8 mouse cellular contexts compared by ENCODE assay signal in the genomic region with DNA sequence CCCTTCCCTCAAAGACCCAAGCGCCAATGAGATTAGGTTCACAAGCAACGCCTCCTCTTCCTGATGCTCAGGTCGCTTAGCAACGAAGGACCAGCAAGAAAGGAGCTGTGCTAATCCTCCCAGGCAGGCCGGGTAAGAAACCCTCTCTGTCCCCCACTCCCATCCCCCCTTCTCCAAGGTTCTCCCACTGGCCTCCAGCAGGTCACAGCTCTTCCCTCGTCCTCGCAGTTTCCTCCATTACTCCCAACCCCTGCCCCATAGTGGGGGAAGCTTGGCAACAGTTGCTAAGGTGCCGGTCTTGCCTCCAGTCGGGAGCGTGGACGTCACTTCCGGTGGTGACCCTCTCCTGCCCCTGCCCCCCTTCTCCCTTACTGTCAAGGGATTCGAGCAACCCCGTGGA. TPM values are rescaled to one million over a fixed set of nuclear protein-coding genes. Genes with fewer than 3 reads are reported as not detected.
A peak's percentile ranks its signal among the peaks of the same experiment; 100 is the strongest.
DNase-seq lines count a peak whose midpoint lies in the region; ATAC-seq and TF ChIP-seq lines count a peak whose summit lies in the region.

No protein-coding gene starts in this region.

- peak overlapping the region; percentile 56 for H3K4me3 ChIP-seq in embryonic facial prominence, embryonic 10.5 days
- H3K4me3 ChIP-seq in heart, adult 2 months, result peak overlapping the region; percentile 49

- intact Hi-C loops in heart, adult 2 months (cut with DNase I), result no loop called here
- intact Hi-C loops in left cerebral cortex, postnatal 25 days (cut with DNase I), result loop anchor here (2.0 to 5.0 kb wide), 3 partner anchors 55 to 110 kb away; partner anchors contain the start of gene Ube2s

- no peaks in the 10 kb centered on the region for H3K79me2 ChIP-seq in heart, adult 2 months (replicated peaks; ENCODE audit: control insufficient read depth, insufficient read depth, low read length)

- WGBS in embryonic facial prominence, embryonic 10.5 days, result under 1% methylated on average over 14 of the region's 14 CpGs
- under 1% methylated on average over 14 of the region's 14 CpGs for WGBS in heart, adult 2 months

- peak; percentile 22 to 38 for DNase-seq in spleen, adult 18-20 months
- no peak for DNase-seq in spleen, adult 12 weeks (ENCODE audit: low spot score)
- DNase-seq in embryonic facial prominence, embryonic 10.5 days (ENCODE audit: low spot score), result peak; percentile 92
- peak; percentile 71 to 75 for DNase-seq in heart, adult 2 months
- peak; percentile 72 for DNase-seq in kidney, adult 11 months
- DNase-seq in left cerebral cortex, postnatal 25 days (ENCODE audit: low spot score in 2 of 2), result peak; percentile 88 to 94
- peak; percentile 84 to 89 for DNase-seq in right cerebral cortex, postnatal 36 days (ENCODE audit: low spot score in 2 of 2)

- H3K27me3 ChIP-seq in embryonic facial prominence, embryonic 10.5 days (replicated peaks; ENCODE audit: low read depth, poor library complexity, severe bottlenecking), result no peaks in the 10 kb centered on the region
- no peaks in the 10 kb centered on the region for H3K27me3 ChIP-seq in heart, adult 2 months (ENCODE audit: control insufficient read depth, insufficient read depth, low read length)

- peak overlapping the region; percentile 92 for H3K27ac ChIP-seq in embryonic facial prominence, embryonic 10.5 days (replicated peaks)
- peak overlapping the region; percentile 68; the same call in 1 of the 2 replicates for H3K27ac ChIP-seq in heart, adult 2 months

- TF ChIP-seq POLR2A in heart, adult 2 months (IDR thresholded peaks at IDR 0.05; ENCODE audit: insufficient read depth, low read depth, low read length), result no peak

- ATAC-seq in megakaryocyte progenitor cell, adult 5-6 weeks (replicated peaks; ENCODE audit: poor library complexity), result peak; percentile 32

- H3K36me3 ChIP-seq in embryonic facial prominence, embryonic 10.5 days (replicated peaks), result peaks cover 40% of the 10 kb centered on the region
- H3K36me3 ChIP-seq in heart, adult 2 months (ENCODE audit: control insufficient read depth, insufficient read depth, low read length), result no peaks in the 10 kb centered on the region

- peaks cover 76% of the 10 kb centered on the region for H3K4me1 ChIP-seq in embryonic facial prominence, embryonic 10.5 days
- peaks cover 15% of the 10 kb centered on the region for H3K4me1 ChIP-seq in heart, adult 2 months (ENCODE audit: control insufficient read depth, insufficient read depth, low read length)

- H3K9me3 ChIP-seq in embryonic facial prominence, embryonic 10.5 days, result peaks cover 4% of the 10 kb centered on the region; the same call in 1 of the 2 replicates

- no peak for TF ChIP-seq CTCF in heart, adult 2 months (IDR thresholded peaks at IDR 0.05)

- TF ChIP-seq EP300 in heart, adult 2 months (IDR thresholded peaks at IDR 0.05; ENCODE audit: insufficient read depth, low read depth, low read length), result no peak

- peak overlapping the region; percentile 46 for H3K9ac ChIP-seq in heart, adult 2 months (ENCODE audit: low read depth, low read length)

RNA-seq across cellular contexts. Expression of gene Nat14, which starts 0.7 kb away (rescaled TPM):
- 4.9 and 5.3 TPM in 2 replicates for polyA plus RNA-seq in embryonic facial prominence, embryonic 10.5 days (2016; fragmentation: Nextera tagmentation; extraction: Ambion mirVana)
- total RNA-seq in heart, adult 2 months (2021), result 1 to 10 TPM; 5.6 to 5.8 TPM
- polyA plus RNA-seq in heart, adult 2 months (2012; rRNA removed), result 3.5 TPM in 2 replicates
- 100 to 1,000 TPM in 1 of 2 experiments, 10 to 100 TPM in 1; 94.4 to 103 TPM for total RNA-seq in left cerebral cortex, postnatal 25 days (2021)
- total RNA-seq in megakaryocyte progenitor cell, adult 5-6 weeks (2015), result 0.20 and 0.64 TPM in 2 replicates
- not detected in 2 replicates for total RNA-seq in megakaryocyte progenitor cell, adult 5-6 weeks (2017)

RNA-seq across cellular contexts. Expression of gene Ssc5d, which starts 3.1 kb away (rescaled TPM):
- polyA plus RNA-seq in embryonic facial prominence, embryonic 10.5 days (2016; fragmentation: Nextera tagmentation; extraction: Ambion mirVana), result 1.4 and 1.7 TPM in 2 replicates
- total RNA-seq in heart, adult 2 months (2021), result 1 to 10 TPM; 1.7 to 2.9 TPM
- polyA plus RNA-seq in heart, adult 2 months (2012; rRNA removed), result 5.9 and 6.4 TPM in 2 replicates
- 1 to 10 TPM; 2.3 to 2.4 TPM for total RNA-seq in left cerebral cortex, postnatal 25 days (2021)
- not detected in 2 replicates for total RNA-seq in megakaryocyte progenitor cell, adult 5-6 weeks (2015)
- total RNA-seq in megakaryocyte progenitor cell, adult 5-6 weeks (2017), result 0.10 TPM in 1 of 2 replicates, not detected in the other

RNA-seq across cellular contexts. Expression of gene Zfp628, which starts 7.5 kb away (rescaled TPM):
- polyA plus RNA-seq in embryonic facial prominence, embryonic 10.5 days (2016; fragmentation: Nextera tagmentation; extraction: Ambion mirVana), result 4.5 and 4.6 TPM in 2 replicates
- total RNA-seq in heart, adult 2 months (2021), result 1 to 10 TPM; 6.8 to 9.4 TPM
- polyA plus RNA-seq in heart, adult 2 months (2012; rRNA removed), result 6.1 and 7.5 TPM in 2 replicates
- total RNA-seq in left cerebral cortex, postnatal 25 days (2021), result 10 to 100 TPM; 14.3 to 14.6 TPM
- total RNA-seq in megakaryocyte progenitor cell, adult 5-6 weeks (2015), result 7.4 and 8.0 TPM in 2 replicates
- 1.9 and 2.7 TPM in 2 replicates for total RNA-seq in megakaryocyte progenitor cell, adult 5-6 weeks (2017)

RNA-seq across cellular contexts. Expression of gene Gm36210, which starts 16.2 kb away (rescaled TPM):
- polyA plus RNA-seq in embryonic facial prominence, embryonic 10.5 days (2016; fragmentation: Nextera tagmentation; extraction: Ambion mirVana), result 0.22 TPM in 1 of 2 replicates, not detected in the other
- under 1 TPM in 1 of 2 experiments, not detected in 1; 0.18 TPM for total RNA-seq in heart, adult 2 months (2021)
- polyA plus RNA-seq in heart, adult 2 months (2012; rRNA removed), result 0.20 and 0.29 TPM in 2 replicates
- under 1 TPM in 1 of 2 experiments, not detected in 1; 0.25 TPM for total RNA-seq in left cerebral cortex, postnatal 25 days (2021)
- total RNA-seq in megakaryocyte progenitor cell, adult 5-6 weeks (2015), result not detected in 2 replicates
- total RNA-seq in megakaryocyte progenitor cell, adult 5-6 weeks (2017), result not detected in 2 replicates

RNA-seq across cellular contexts. Expression of gene Sbk2, which starts 41.7 kb away (rescaled TPM):
- 0.09 TPM in 1 of 2 replicates, not detected in the other for polyA plus RNA-seq in embryonic facial prominence, embryonic 10.5 days (2016; fragmentation: Nextera tagmentation; extraction: Ambion mirVana)
- total RNA-seq in heart, adult 2 months (2021), result 10 to 100 TPM; 26.5 to 35.6 TPM
- 85.0 and 119 TPM in 2 replicates for polyA plus RNA-seq in heart, adult 2 months (2012; rRNA removed)
- not detected for total RNA-seq in left cerebral cortex, postnatal 25 days (2021)
- not detected in 2 replicates for total RNA-seq in megakaryocyte progenitor cell, adult 5-6 weeks (2015)
- not detected in 2 replicates for total RNA-seq in megakaryocyte progenitor cell, adult 5-6 weeks (2017)

Comparison
In these comparisons a context has a peak if more than half of its experiments do, and no peak if none do; other contexts are left out.
1. RNA of gene Nat14, which starts 0.7 kb away (total RNA-seq): 94.4 to 103 TPM in left cerebral cortex, postnatal 25 days; 5.6 to 5.8 TPM in heart, adult 2 months and 0.20 to 0.64 TPM in megakaryocyte progenitor cell, adult 5-6 weeks; every median in the first group is over 10 times any median in the second.